Mouse (Mus musculus) left cerebral cortex, postnatal 4 days (tissue): ENCODE results near the gene Fcrl5. TPM values are rescaled to one million over a fixed set of nuclear protein-coding genes. Genes with fewer than 3 reads are reported as not detected.

Source experiments
- DNase-seq: peaks from one replicate; pipeline ENCODE4 v3.0.0-alpha.2; 2022
- intact Hi-C: fragments of 180-260 bp; cut with DNase I; formaldehyde crosslinking; loops from one replicate; pipeline ENCODE4 v1.15.1; 2025
- total RNA-seq, 2 experiments: library from RNA; stranded (reverse); gene quantifications; 2 replicates each; pipeline ENCODE4 v1.2.3; 2021

Gene Fcrl5
- total RNA-seq, 2 experiments from 2014 or later, result not detected

- no peak for DNase-seq
- intact Hi-C loops, result no loop called here
Observed at GRCm38 (mm10) chr3:87525837-87526570, 90.4 kb downstream of the Fcrl5 start.

DNA sequence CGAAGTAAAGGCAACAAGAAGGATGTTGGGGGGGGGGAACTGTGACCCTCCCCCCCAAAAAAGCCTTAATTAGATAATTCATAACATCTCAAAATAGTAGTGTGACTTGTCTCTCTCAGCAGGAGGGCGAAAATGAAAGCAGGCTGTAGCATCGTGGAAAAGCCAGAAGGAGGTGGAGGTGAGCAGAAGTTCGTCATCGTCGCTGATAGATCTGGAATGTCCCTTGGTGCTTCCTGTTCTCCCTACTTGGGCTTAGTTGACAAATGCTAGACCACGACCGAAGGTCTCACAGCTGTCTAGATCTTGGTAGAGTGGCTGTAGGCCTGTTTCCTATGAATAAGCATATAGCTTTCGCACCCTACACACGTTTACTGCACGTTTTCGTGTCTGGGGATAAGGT lies 91.6 kb downstream of the Fcrl5 start:
- intact Hi-C loops, result no loop called here
- DNase-seq, result no peak

DNA sequence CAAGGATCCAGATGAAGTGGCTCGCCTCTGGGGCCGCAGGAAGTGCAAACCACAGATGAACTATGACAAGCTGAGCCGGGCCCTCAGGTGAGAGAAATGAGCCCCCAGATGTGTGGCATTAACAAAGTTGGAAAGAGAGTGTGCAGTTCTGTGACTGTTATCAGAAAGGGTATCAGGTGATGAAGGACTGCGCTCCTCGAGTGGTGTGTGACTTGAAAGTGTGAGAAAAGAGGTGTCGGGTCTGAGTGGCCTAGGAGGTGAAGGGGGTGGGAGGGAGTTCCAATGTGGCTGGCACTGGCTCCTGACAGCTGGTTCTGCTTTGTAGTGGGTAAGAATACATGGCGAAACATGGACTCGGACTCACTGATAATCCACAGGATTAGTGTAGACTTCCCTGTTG lies 92.4 kb downstream of the Fcrl5 start:
- DNase-seq, result no peak
- intact Hi-C loops, result no loop called here

DNA sequence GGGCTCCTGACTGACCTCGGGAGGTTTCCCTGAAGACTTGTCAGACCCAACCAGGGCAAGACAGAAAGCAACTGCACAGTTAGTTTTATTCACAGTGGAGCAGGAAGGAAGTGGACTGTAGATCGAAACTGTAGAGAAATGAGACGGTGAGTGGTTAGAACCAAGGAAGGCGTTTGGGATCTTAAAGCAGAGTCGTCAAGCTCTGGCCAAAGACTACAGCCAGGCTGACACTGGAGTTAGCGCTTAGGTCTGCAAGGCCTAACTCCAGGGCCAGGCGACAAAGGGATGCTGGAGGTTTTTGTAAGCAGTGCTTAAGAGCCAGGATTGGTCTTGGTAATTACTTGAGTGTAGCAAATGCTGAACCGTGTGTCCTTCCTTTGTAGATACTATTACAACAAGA lies 93.3 kb downstream of the Fcrl5 start:
- no peak for DNase-seq
- intact Hi-C loops, result no loop called here

- no peak for DNase-seq
- intact Hi-C loops, result no loop called here
Observed at GRCm38 (mm10) chr3:87529568-87529967, 94.0 kb downstream of the Fcrl5 start.

GRCm38 (mm10) chr3:87530234-87530633 lies 94.7 kb downstream of the Fcrl5 start:
- intact Hi-C loops, result no loop called here
- DNase-seq, result no peak

DNA sequence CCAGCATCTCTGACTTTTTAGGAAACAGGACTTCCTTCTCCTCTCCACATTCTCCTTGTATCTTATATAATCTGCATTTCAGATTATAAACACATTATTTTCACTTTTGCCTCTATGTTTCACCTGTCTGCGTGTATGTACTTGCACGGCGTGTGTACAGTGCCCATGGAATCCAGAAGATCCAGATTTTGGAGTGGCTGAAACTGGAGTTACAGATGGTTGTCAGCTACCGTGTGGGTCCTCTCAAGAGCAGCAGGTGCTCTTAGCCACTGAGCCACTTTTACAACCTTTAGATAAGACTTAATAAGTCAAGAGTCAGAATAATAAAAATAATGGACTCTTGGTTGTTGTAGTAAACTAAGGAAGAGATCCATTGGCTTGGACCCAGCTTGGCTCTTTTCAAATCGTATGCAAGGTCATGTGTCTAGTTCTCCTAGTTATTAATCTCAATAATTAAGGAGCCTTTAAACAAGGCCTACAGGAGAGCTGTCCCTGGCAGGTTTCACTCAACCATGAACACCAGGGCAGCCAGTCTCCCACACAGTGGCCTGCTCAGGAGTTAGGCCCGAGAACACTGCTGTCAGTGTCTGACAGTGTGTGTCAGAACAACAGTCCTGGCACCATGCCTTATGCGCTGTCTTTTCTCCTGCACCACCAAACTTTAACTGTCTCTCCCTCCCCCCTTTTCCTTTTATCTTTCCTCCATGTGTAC lies 98.2 kb downstream of the Fcrl5 start:
- intact Hi-C loops, result no loop called here
- DNase-seq, result no peak

DNA sequence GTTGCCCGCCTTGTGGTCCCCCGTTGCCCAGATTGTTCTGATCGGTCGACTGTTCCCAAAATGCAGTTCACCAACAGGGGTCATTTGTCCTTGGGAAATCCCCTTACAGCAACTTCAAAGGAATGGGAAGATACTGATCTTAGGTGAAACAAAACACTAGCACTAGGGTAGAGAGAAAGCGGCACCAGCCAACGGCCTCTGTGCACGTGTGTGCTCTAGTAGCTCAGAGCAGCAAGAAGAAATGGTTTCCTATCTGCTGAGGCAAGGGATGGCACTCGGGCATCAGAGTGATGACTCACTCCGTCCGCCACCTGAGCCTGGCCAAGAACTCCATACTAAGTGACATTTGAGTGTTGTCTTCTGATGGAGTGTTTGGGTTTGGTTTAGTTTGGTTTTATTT lies 102.5 kb downstream of the Fcrl5 start:
- intact Hi-C loops, result no loop called here
- DNase-seq, result no peak

- no peak for DNase-seq
- intact Hi-C loops, result no loop called here
Observed at GRCm38 (mm10) chr3:87540028-87540675, 104.6 kb downstream of the Fcrl5 start.

DNA sequence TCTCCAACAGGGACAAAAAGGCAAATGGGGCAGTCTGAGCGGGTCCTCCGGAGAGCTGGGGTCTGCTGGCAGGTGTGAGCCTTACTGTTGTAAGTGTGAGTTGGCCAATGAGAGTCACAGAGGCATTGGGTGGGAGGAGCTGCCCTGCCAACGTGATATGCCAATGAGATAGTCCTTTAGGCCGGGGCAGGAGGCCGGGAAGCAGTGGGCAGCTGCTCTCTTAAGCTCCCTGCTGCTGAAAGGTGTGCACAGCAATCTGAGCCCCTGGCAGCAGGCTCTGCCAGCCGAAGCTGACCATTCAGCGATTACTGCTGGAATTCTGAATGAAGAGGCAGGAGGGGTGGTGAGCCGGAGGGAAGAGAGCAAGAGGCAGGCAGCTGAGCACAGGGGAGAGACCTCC lies 105.1 kb downstream of the Fcrl5 start:
- intact Hi-C loops, result no loop called here

GRCm38 (mm10) chr3:87542481-87543215 lies 107.1 kb downstream of the Fcrl5 start:
- peak; percentile 29 for DNase-seq
- intact Hi-C loops, result no loop called here

More for the DNA sequence above, 105.1 kb downstream of the Fcrl5 start:
- no peak for DNase-seq

DNA sequence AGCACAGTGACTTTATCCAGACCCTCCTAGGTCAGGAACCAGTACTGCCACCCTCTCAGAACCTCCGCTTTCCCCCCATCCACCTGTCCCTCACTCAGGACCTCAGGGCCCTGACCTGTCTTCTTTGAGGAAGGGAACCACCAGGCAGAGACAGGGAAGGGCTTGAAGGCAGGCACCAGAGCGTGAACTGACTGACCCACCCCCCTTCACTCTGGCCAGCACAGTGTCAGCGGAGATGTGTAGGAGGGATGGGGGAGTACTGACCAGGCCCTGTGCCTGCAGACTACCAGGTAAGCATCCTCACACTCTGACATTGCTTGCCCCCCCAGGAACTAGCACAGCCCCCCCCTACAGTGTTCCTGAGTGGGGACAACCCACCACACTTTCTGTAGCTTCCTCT lies 110.0 kb downstream of the Fcrl5 start:
- intact Hi-C loops, result no loop called here
- no peak for DNase-seq

- DNase-seq, result no peak
- intact Hi-C loops, result no loop called here
Observed at GRCm38 (mm10) chr3:87546291-87546721, 110.7 kb downstream of the Fcrl5 start.

- no peak for DNase-seq
- intact Hi-C loops, result no loop called here
Observed at GRCm38 (mm10) chr3:87549908-87550307, 114.3 kb downstream of the Fcrl5 start.

Other genes with a start within 250 kb of the Fcrl5 start
- 10 to 100 TPM; 13.7 to 14.4 TPM for gene Fcrls, start 172.0 kb upstream of the Fcrl5 start, total RNA-seq
- not detected for gene Cd5l, start 77.9 kb upstream of the Fcrl5 start, total RNA-seq
- not detected for gene Fcrl1, start 59.4 kb upstream of the Fcrl5 start, total RNA-seq
- 10 to 100 TPM; 17.2 to 18.3 TPM for gene Etv3, start 89.6 kb downstream of the Fcrl5 start, total RNA-seq
- gene Arhgef11, start 181.8 kb downstream of the Fcrl5 start, total RNA-seq, result 10 to 100 TPM; 47.6 to 48.3 TPM